Mouse (Mus musculus): Measurements from ENCODE around the gene Rab3a.

The Rab3a gene

GRCm38 (mm10) chr8:70754043-70754870 lies at the start of gene Rab3a:
TSS of gene Rab3a (plus strand) at chr8:70754679.
- DNase-seq (ENCODE audit: inconsistent ontology term): peak; percentile 98

- no peak for DNase-seq (ENCODE audit: inconsistent ontology term)
Observed at GRCm38 (mm10) chr8:70708281-70708680, 46.2 kb upstream of the Rab3a start.

GRCm38 (mm10) chr8:70709794-70710193 lies 44.7 kb upstream of the Rab3a start:
- DNase-seq (ENCODE audit: inconsistent ontology term): no peak

GRCm38 (mm10) chr8:70710296-70710695 lies 44.2 kb upstream of the Rab3a start:
- peak; percentile 74 for DNase-seq (ENCODE audit: inconsistent ontology term)

- DNase-seq (ENCODE audit: inconsistent ontology term): no peak
Observed at GRCm38 (mm10) chr8:70711041-70711440, 43.4 kb upstream of the Rab3a start.

GRCm38 (mm10) chr8:70713991-70714390 lies 40.5 kb upstream of the Rab3a start:
- no peak for DNase-seq (ENCODE audit: inconsistent ontology term)

GRCm38 (mm10) chr8:70715086-70715485 lies 39.4 kb upstream of the Rab3a start:
- no peak for DNase-seq (ENCODE audit: inconsistent ontology term)

- DNase-seq (ENCODE audit: inconsistent ontology term): no peak
Observed at GRCm38 (mm10) chr8:70716521-70717400, 37.7 kb upstream of the Rab3a start.

- DNase-seq (ENCODE audit: inconsistent ontology term): no peak
Observed at GRCm38 (mm10) chr8:70718297-70718696, 36.2 kb upstream of the Rab3a start, which contains the start of gene Gm3336. TSS of gene Gm3336 (plus strand) at chr8:70718543.

- DNase-seq (ENCODE audit: inconsistent ontology term): no peak
Observed at GRCm38 (mm10) chr8:70719796-70720270, 34.6 kb upstream of the Rab3a start.

- DNase-seq (ENCODE audit: inconsistent ontology term): peak; percentile 48
Observed at GRCm38 (mm10) chr8:70720739-70721138, 33.7 kb upstream of the Rab3a start.

GRCm38 (mm10) chr8:70721601-70722000 lies 32.9 kb upstream of the Rab3a start:
- no peak for DNase-seq (ENCODE audit: inconsistent ontology term)

GRCm38 (mm10) chr8:70723486-70724210 lies 30.8 kb upstream of the Rab3a start, which contains the start of gene Pde4c:
TSS of gene Pde4c (plus strand) at chr8:70723720.
- no peak for DNase-seq (ENCODE audit: inconsistent ontology term)

- no peak for DNase-seq (ENCODE audit: inconsistent ontology term)
Observed at GRCm38 (mm10) chr8:70724216-70724615, 30.3 kb upstream of the Rab3a start.

- peak; percentile 37 for DNase-seq (ENCODE audit: inconsistent ontology term)
Observed at GRCm38 (mm10) chr8:70725792-70726447, 28.6 kb upstream of the Rab3a start.

- no peak for DNase-seq (ENCODE audit: inconsistent ontology term)
Observed at GRCm38 (mm10) chr8:70726721-70727120, 27.8 kb upstream of the Rab3a start.

GRCm38 (mm10) chr8:70729808-70730475 lies 24.5 kb upstream of the Rab3a start:
- DNase-seq (ENCODE audit: inconsistent ontology term): no peak

- DNase-seq (ENCODE audit: inconsistent ontology term): no peak
Observed at GRCm38 (mm10) chr8:70730956-70731355, 23.5 kb upstream of the Rab3a start.

GRCm38 (mm10) chr8:70737705-70738104 lies 16.8 kb upstream of the Rab3a start:
- no peak for DNase-seq (ENCODE audit: inconsistent ontology term)

- DNase-seq (ENCODE audit: inconsistent ontology term): no peak
Observed at GRCm38 (mm10) chr8:70738211-70738610, 16.3 kb upstream of the Rab3a start.

- no peak for DNase-seq (ENCODE audit: inconsistent ontology term)
Observed at GRCm38 (mm10) chr8:70741661-70742060, 12.8 kb upstream of the Rab3a start.
